Mouse (Mus musculus) embryonic facial prominence, embryonic 12.5 days (tissue): ENCODE measurements at regions not wholly inside any gene's neighbourhood (a gene's known extent, or its start where the extent isn't known, plus 50 kb on each side); places are given as distances from the start of the nearest gene placed in this dataset.
"Not testable (repeated sequence)": the region's sequence is repeated elsewhere in the genome, so short reads cannot be mapped to it uniquely, and the experiment has no call there.

ENCODE experiments used
- ATAC-seq: fragments of 200-750 bp; cut with Nextera tagmentation; 2 replicates; pipeline ENCODE4 v1.8.0; 2017; ENCODE audit not compliant: insufficient number of reproducible peaks, insufficient read depth, low FRiP score, low TSS enrichment
- H3K27ac ChIP-seq: fragments of 300-500 bp; sonication (generic); 2 replicates; pipeline ENCODE4 v1.5.1; 2016; ENCODE audit warnings: mild to moderate bottlenecking
- H3K27me3 ChIP-seq: fragments of 300-500 bp; sonication (generic); 2 replicates; pipeline ENCODE4 v1.6.1; 2016; ENCODE audit warnings: mild to moderate bottlenecking, moderate library complexity
- H3K36me3 ChIP-seq: fragments of 300-500 bp; sonication (generic); 2 replicates; pipeline ENCODE4 v1.6.1; 2016; ENCODE audit warnings: mild to moderate bottlenecking
- H3K4me1 ChIP-seq: fragments of 300-500 bp; sonication (generic); 2 replicates; pipeline ENCODE4 v1.6.1; 2016
- H3K4me2 ChIP-seq: fragments of 300-500 bp; sonication (generic); replicated peaks from 2 replicates; pipeline ENCODE4 v1.6.1; 2016; ENCODE audit warnings: mild to moderate bottlenecking, moderate library complexity
- H3K4me3 ChIP-seq: fragments of 300-500 bp; sonication (generic); 2 replicates; pipeline ENCODE4 v1.5.1; 2016; ENCODE audit warnings: mild to moderate bottlenecking
- H3K9ac ChIP-seq: fragments of 300-500 bp; sonication (generic); 2 replicates; pipeline ENCODE4 v1.6.1; 2016; ENCODE audit warnings: mild to moderate bottlenecking, moderate library complexity
- H3K9me3 ChIP-seq: fragments of 300-500 bp; sonication (generic); 2 replicates; pipeline ENCODE4 v1.6.1; 2016; ENCODE audit warnings: mild to moderate bottlenecking, moderate library complexity
- WGBS: fragments of 180-500 bp; shearing (Covaris S2); methylation state at CpG from one replicate; pipeline ENCODE4 v1.1.7; 2016; 5-methylcytosine and 5-hydroxymethylcytosine counted together

- Histone ChIP-seq H3K9me3 (no peaks in the 10 kb centered on the region), H3K27ac (0 out of 2 replicates have a peak overlapping the region, but pooled peaks have one; percentile 50), H3K4me1 (peaks cover 16% of the 10 kb centered on the region; the same call in 1 of the 2 replicates), H3K9ac (0 out of 2 replicates have a peak overlapping the region, but pooled peaks have one; percentile 24), H3K27me3 (no peaks in the 10 kb centered on the region), H3K4me2 (0 out of 2 replicates have a peak overlapping the region, but pooled peaks have one; percentile 9), H3K4me3 (no peak overlapping the region), H3K36me3 (no peaks in the 10 kb centered on the region)
- WGBS: 9% methylated on average over 11 of the region's 11 CpGs
- ATAC-seq: peak; percentile 83
These were observed 171.3 kb upstream of the Myt1l start for GRCm38 (mm10) chr12:29356681-29357397.

GRCm38 (mm10) chr12:29361236-29361635 is 166.9 kb upstream of the Myt1l start:
- H3K4me1 ChIP-seq: peaks cover 11% of the 10 kb centered on the region; the same call in 1 of the 2 replicates
- H3K36me3 ChIP-seq: no peaks in the 10 kb centered on the region
- no peak for ATAC-seq
- no peak overlapping the region for H3K27ac ChIP-seq
- 89% methylated on average over 6 of the region's 6 CpGs for WGBS
- no peaks in the 10 kb centered on the region for H3K27me3 ChIP-seq
- H3K9ac ChIP-seq: no peak overlapping the region
- H3K9me3 ChIP-seq: no peaks in the 10 kb centered on the region
- H3K4me2 ChIP-seq: no peak overlapping the region
- no peak overlapping the region for H3K4me3 ChIP-seq

- H3K27me3 ChIP-seq, H3K27ac ChIP-seq, ATAC-seq, H3K9me3 ChIP-seq, H3K36me3 ChIP-seq, H3K4me3 ChIP-seq: not testable (repeated sequence)
- 0 out of 2 replicates have a peak overlapping the region, but pooled peaks have one; percentile 22 for H3K9ac ChIP-seq
- peak overlapping the region; percentile 40 for H3K4me2 ChIP-seq
- peaks cover 11% of the 10 kb centered on the region for H3K4me1 ChIP-seq
- 29% methylated on average over 3 of the region's 3 CpGs for WGBS
These were observed 160.5 kb upstream of the Myt1l start for GRCm38 (mm10) chr12:29367741-29368106.

GRCm38 (mm10) chr12:29368107-29368819 is 159.9 kb upstream of the Myt1l start:
- peaks cover 11% of the 10 kb centered on the region for H3K4me1 ChIP-seq
- no peaks in the 10 kb centered on the region for H3K27me3 ChIP-seq
- H3K4me2 ChIP-seq: peak overlapping the region; percentile 40
- peak overlapping the region; percentile 2 for H3K4me3 ChIP-seq
- peak overlapping the region; percentile 22; the same call in 1 of the 2 replicates for H3K9ac ChIP-seq
- H3K36me3 ChIP-seq: no peaks in the 10 kb centered on the region
- H3K9me3 ChIP-seq: no peaks in the 10 kb centered on the region
- 20% methylated on average over 19 of the region's 19 CpGs for WGBS
- ATAC-seq: 0 out of 2 replicates have a peak, but pooled peaks have one; percentile 47
- H3K27ac ChIP-seq: no peak overlapping the region

GRCm38 (mm10) chr12:29368820-29369175 is 159.4 kb upstream of the Myt1l start:
- Histone ChIP-seq H3K36me3 (no peaks in the 10 kb centered on the region), H3K9me3 (no peaks in the 10 kb centered on the region), H3K27me3 (no peaks in the 10 kb centered on the region), H3K9ac (no peak overlapping the region), H3K27ac (no peak overlapping the region; the same call in 1 of the 2 replicates), H3K4me1 (peaks cover 11% of the 10 kb centered on the region), H3K4me2 (peak overlapping the region; percentile 40), H3K4me3 (peak overlapping the region; percentile 2; the same call in 1 of the 2 replicates)
- no peak for ATAC-seq
- WGBS: 22% methylated on average over 5 of the region's 5 CpGs

- Histone ChIP-seq H3K9me3 (no peaks in the 10 kb centered on the region), H3K4me2 (no peak overlapping the region), H3K4me1 (no peaks in the 10 kb centered on the region), H3K9ac (no peak overlapping the region), H3K27me3 (no peaks in the 10 kb centered on the region), H3K27ac (no peak overlapping the region), H3K4me3 (no peak overlapping the region), H3K36me3 (no peaks in the 10 kb centered on the region)
- WGBS: 87% methylated on average over 5 of the region's 5 CpGs
- ATAC-seq: no peak
These were observed 136.4 kb upstream of the Myt1l start for GRCm38 (mm10) chr12:29391756-29392155.

- ATAC-seq: no peak
- H3K27me3 ChIP-seq: no peaks in the 10 kb centered on the region
- no peaks in the 10 kb centered on the region for H3K9me3 ChIP-seq
- no peaks in the 10 kb centered on the region for H3K36me3 ChIP-seq
- no peaks in the 10 kb centered on the region for H3K4me1 ChIP-seq
- no peak overlapping the region for H3K9ac ChIP-seq
- WGBS: 50% methylated on average over 1 of the region's 1 CpGs
- no peak overlapping the region for H3K4me3 ChIP-seq
- H3K27ac ChIP-seq: no peak overlapping the region
- H3K4me2 ChIP-seq: no peak overlapping the region
These were observed 133.9 kb upstream of the Myt1l start for GRCm38 (mm10) chr12:29394271-29394670.

GRCm38 (mm10) chr12:29394881-29395280 is 133.3 kb upstream of the Myt1l start:
- Histone ChIP-seq H3K9me3 (no peaks in the 10 kb centered on the region), H3K4me3 (no peak overlapping the region), H3K27me3 (no peaks in the 10 kb centered on the region), H3K4me2 (no peak overlapping the region), H3K36me3 (no peaks in the 10 kb centered on the region), H3K27ac (no peak overlapping the region), H3K9ac (no peak overlapping the region), H3K4me1 (no peaks in the 10 kb centered on the region)
- ATAC-seq: no peak
- WGBS: 58% methylated on average over 6 of the region's 6 CpGs

- no peak overlapping the region for H3K4me3 ChIP-seq
- no peaks in the 10 kb centered on the region for H3K27me3 ChIP-seq
- no peak overlapping the region for H3K4me2 ChIP-seq
- no peak overlapping the region for H3K9ac ChIP-seq
- no peaks in the 10 kb centered on the region for H3K36me3 ChIP-seq
- 83% methylated on average over 14 of the region's 14 CpGs for WGBS
- H3K4me1 ChIP-seq: no peaks in the 10 kb centered on the region
- ATAC-seq: no peak
- no peaks in the 10 kb centered on the region for H3K9me3 ChIP-seq
- H3K27ac ChIP-seq: no peak overlapping the region
These were observed 132.7 kb upstream of the Myt1l start for GRCm38 (mm10) chr12:29395401-29395982.

GRCm38 (mm10) chr12:29404434-29404833 is 123.8 kb upstream of the Myt1l start:
- ATAC-seq: no peak
- Histone ChIP-seq H3K9me3 (no peaks in the 10 kb centered on the region), H3K27ac (no peak overlapping the region), H3K36me3 (no peaks in the 10 kb centered on the region), H3K4me3 (no peak overlapping the region), H3K9ac (no peak overlapping the region), H3K4me1 (no peaks in the 10 kb centered on the region), H3K27me3 (no peaks in the 10 kb centered on the region), H3K4me2 (no peak overlapping the region)
- 29% methylated on average over 1 of the region's 1 CpGs for WGBS

GRCm38 (mm10) chr12:29409336-29410055 is 118.7 kb upstream of the Myt1l start:
- Histone ChIP-seq H3K4me2 (no peak overlapping the region), H3K27me3 (no peaks in the 10 kb centered on the region), H3K36me3 (no peaks in the 10 kb centered on the region), H3K9ac (no peak overlapping the region), H3K9me3 (no peaks in the 10 kb centered on the region), H3K27ac (no peak overlapping the region), H3K4me3 (no peak overlapping the region), H3K4me1 (no peaks in the 10 kb centered on the region)
- no peak for ATAC-seq
- WGBS: 90% methylated on average over 8 of the region's 8 CpGs
